Mouse (Mus musculus): ENCODE results near the gene Pus1. TPM values are rescaled to one million over a fixed set of nuclear protein-coding genes. Genes with fewer than 3 reads are reported as not detected.
A peak's percentile ranks its signal among the peaks of the same experiment; 100 is the strongest.

Pus1 gene
- polyA plus RNA-seq, 1 experiment from 2014 or later, result 20.2 TPM

DNA sequence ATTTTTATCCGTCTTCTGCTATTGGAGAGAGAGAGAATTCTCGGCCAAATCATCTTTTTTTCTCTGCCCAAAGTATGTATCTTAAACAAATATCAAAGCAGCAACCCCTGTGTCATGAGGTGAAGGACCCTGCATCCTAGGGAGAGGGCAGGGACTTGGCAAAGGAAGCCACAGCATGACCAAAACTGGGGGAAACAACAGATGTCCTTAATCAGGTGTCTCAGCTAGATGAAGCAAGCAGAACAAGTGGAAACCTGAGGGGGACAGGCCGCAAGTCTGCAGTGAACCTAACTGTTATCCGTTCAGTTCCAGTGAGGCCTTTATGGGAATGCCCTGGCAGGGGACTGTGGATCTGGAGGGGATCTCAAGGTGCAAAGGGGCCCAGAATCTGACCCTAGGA lies 27.0 kb upstream of the Pus1 start:
- H3K36me3 ChIP-seq (ENCODE audit: control insufficient read depth, insufficient read depth, low read length), result peaks cover 10% of the 10 kb centered on the region; the same call in 1 of the 2 replicates
- H3K4me2 ChIP-seq (replicated peaks; ENCODE audit: low read depth, low read length), result peak overlapping the region; percentile 96
- H3K27ac ChIP-seq (ENCODE audit: low read length), result peak overlapping the region; percentile 4; the same call in 1 of the 2 replicates
- H3K9ac ChIP-seq (replicated peaks; ENCODE audit: low read depth, low read length), result no peak overlapping the region
- H3K4me3 ChIP-seq (ENCODE audit: low read depth, low read length), result peak overlapping the region; percentile 79; the same call in 1 of the 2 replicates
- ATAC-seq (ENCODE audit: insufficient number of reproducible peaks, insufficient read depth, low FRiP score, low read depth), result no peak
- H3K9me3 ChIP-seq (ENCODE audit: control insufficient read depth, low read depth, low read length), result no peaks in the 10 kb centered on the region
- H3K27me3 ChIP-seq (ENCODE audit: control insufficient read depth, insufficient read depth, low read length), result no peaks in the 10 kb centered on the region
- WGBS, result 67% methylated on average over 4 of the region's 4 CpGs
- H3K4me1 ChIP-seq (ENCODE audit: control insufficient read depth, insufficient read depth, low read length), result peaks cover 13% of the 10 kb centered on the region

DNA sequence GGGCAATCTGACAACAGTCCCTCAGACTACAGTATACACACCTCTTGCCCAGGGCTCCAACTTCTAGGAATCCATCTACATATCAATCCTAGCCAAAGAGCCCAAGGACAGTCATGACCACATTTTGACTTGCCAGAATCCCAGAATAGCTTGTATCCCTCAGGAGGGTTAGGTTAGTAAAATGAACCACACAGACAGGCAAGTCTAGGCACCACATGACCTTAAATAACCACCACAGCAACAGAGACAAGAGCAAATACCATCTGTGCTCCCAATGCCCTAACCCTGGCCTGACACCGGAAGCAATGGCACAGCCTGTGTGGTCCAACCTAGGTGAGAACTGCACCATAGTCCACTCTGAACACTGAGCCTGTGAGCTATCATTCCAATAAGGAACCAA lies 26.2 kb upstream of the Pus1 start:
- H3K4me2 ChIP-seq (replicated peaks; ENCODE audit: low read depth, low read length), result no peak overlapping the region
- no peak for ATAC-seq (ENCODE audit: insufficient number of reproducible peaks, insufficient read depth, low FRiP score, low read depth)
- no peaks in the 10 kb centered on the region for H3K27me3 ChIP-seq (ENCODE audit: control insufficient read depth, insufficient read depth, low read length)
- peaks cover 15% of the 10 kb centered on the region for H3K36me3 ChIP-seq (ENCODE audit: control insufficient read depth, insufficient read depth, low read length)
- no peaks in the 10 kb centered on the region for H3K9me3 ChIP-seq (ENCODE audit: control insufficient read depth, low read depth, low read length)
- 89% methylated on average over 1 of the region's 1 CpGs for WGBS
- H3K27ac ChIP-seq (ENCODE audit: low read length), result no peak overlapping the region
- H3K9ac ChIP-seq (replicated peaks; ENCODE audit: low read depth, low read length), result no peak overlapping the region
- no peak overlapping the region for H3K4me3 ChIP-seq (ENCODE audit: low read depth, low read length)
- H3K4me1 ChIP-seq (ENCODE audit: control insufficient read depth, insufficient read depth, low read length), result peaks cover 15% of the 10 kb centered on the region

DNA sequence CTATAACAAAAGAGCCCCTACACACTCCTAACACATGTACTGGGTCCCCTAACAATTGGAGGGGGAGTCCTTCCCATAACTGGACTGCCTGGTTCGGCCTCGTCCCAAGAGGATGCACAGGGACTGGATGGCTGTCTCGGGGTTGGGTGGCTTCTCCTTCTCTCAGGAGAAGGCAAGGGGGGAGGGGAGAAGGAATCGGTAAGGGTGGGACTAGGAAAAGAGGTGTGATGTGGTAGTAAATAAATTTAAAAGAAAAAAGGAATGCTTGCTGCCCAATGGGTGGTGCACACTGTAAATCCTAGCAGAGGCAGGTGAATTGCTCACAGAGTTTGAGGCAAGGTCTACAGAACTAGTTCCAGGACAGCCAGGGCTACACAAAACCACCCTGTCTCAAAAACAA lies 25.7 kb upstream of the Pus1 start:
- no peak for ATAC-seq (ENCODE audit: insufficient number of reproducible peaks, insufficient read depth, low FRiP score, low read depth)
- H3K4me1 ChIP-seq (ENCODE audit: control insufficient read depth, insufficient read depth, low read length), result peaks cover 15% of the 10 kb centered on the region
- no peak overlapping the region for H3K9ac ChIP-seq (replicated peaks; ENCODE audit: low read depth, low read length)
- no peaks in the 10 kb centered on the region for H3K27me3 ChIP-seq (ENCODE audit: control insufficient read depth, insufficient read depth, low read length)
- peaks cover 19% of the 10 kb centered on the region for H3K36me3 ChIP-seq (ENCODE audit: control insufficient read depth, insufficient read depth, low read length)
- no peaks in the 10 kb centered on the region for H3K9me3 ChIP-seq (ENCODE audit: control insufficient read depth, low read depth, low read length)
- no peak overlapping the region for H3K4me3 ChIP-seq (ENCODE audit: low read depth, low read length)
- no peak overlapping the region for H3K4me2 ChIP-seq (replicated peaks; ENCODE audit: low read depth, low read length)
- WGBS, result 76% methylated on average over 4 of the region's 4 CpGs
- no peak overlapping the region for H3K27ac ChIP-seq (ENCODE audit: low read length)

GRCm38 (mm10) chr5:110804012-110804743 lies 23.7 kb upstream of the Pus1 start:
- Histone ChIP-seq H3K36me3 (ENCODE audit: control insufficient read depth, insufficient read depth, low read length) (peaks cover 24% of the 10 kb centered on the region), H3K4me1 (ENCODE audit: control insufficient read depth, insufficient read depth, low read length) (peaks cover 15% of the 10 kb centered on the region), H3K4me2 (replicated peaks; ENCODE audit: low read depth, low read length) (no peak overlapping the region), H3K9me3 (ENCODE audit: control insufficient read depth, low read depth, low read length) (no peaks in the 10 kb centered on the region), H3K9ac (replicated peaks; ENCODE audit: low read depth, low read length) (no peak overlapping the region), H3K27me3 (ENCODE audit: control insufficient read depth, insufficient read depth, low read length) (no peaks in the 10 kb centered on the region), H3K27ac (ENCODE audit: low read length) (no peak overlapping the region), H3K4me3 (ENCODE audit: low read depth, low read length) (no peak overlapping the region)
- 85% methylated on average over 7 of the region's 7 CpGs for WGBS
- ATAC-seq (ENCODE audit: insufficient number of reproducible peaks, insufficient read depth, low FRiP score, low read depth), result no peak

GRCm38 (mm10) chr5:110802809-110803208 lies 22.4 kb upstream of the Pus1 start:
- Histone ChIP-seq H3K4me3 (ENCODE audit: low read depth, low read length) (no peak overlapping the region), H3K27ac (ENCODE audit: low read length) (no peak overlapping the region), H3K36me3 (ENCODE audit: control insufficient read depth, insufficient read depth, low read length) (peaks cover 37% of the 10 kb centered on the region), H3K9me3 (ENCODE audit: control insufficient read depth, low read depth, low read length) (no peaks in the 10 kb centered on the region), H3K4me1 (ENCODE audit: control insufficient read depth, insufficient read depth, low read length) (peaks cover 6% of the 10 kb centered on the region), H3K4me2 (replicated peaks; ENCODE audit: low read depth, low read length) (no peak overlapping the region), H3K27me3 (ENCODE audit: control insufficient read depth, insufficient read depth, low read length) (no peaks in the 10 kb centered on the region), H3K9ac (replicated peaks; ENCODE audit: low read depth, low read length) (no peak overlapping the region)
- no peak for ATAC-seq (ENCODE audit: insufficient number of reproducible peaks, insufficient read depth, low FRiP score, low read depth)

DNA sequence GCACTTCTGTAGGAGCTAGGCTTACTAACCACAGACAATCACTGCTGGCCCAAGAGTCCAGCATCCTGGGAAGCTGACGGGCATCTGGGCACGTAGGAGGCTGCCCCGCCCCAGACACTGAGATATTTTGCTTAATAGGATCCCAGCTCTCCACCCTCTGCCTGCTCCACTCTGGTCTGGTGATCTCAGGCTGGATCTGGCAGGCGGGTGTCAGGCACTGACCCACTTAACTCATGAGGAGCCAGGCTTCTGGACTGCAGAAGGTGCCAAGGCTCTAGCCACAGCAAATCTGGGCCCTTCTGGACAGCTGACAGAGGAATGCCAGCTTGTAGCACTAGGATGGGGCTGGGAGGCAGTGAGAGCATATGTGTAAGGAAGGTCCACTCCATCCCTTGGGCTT lies 21.7 kb upstream of the Pus1 start:
- no peak overlapping the region for H3K9ac ChIP-seq (replicated peaks; ENCODE audit: low read depth, low read length)

GRCm38 (mm10) chr5:110801036-110801624 lies 20.7 kb upstream of the Pus1 start:
- peaks cover 41% of the 10 kb centered on the region for H3K36me3 ChIP-seq (ENCODE audit: control insufficient read depth, insufficient read depth, low read length)
- H3K4me1 ChIP-seq (ENCODE audit: control insufficient read depth, insufficient read depth, low read length), result 0 out of 2 replicates have a peak, but pooled peaks cover 2% of the 10 kb centered on the region
- H3K27ac ChIP-seq (ENCODE audit: low read length), result no peak overlapping the region
- H3K27me3 ChIP-seq (ENCODE audit: control insufficient read depth, insufficient read depth, low read length), result no peaks in the 10 kb centered on the region
- H3K4me2 ChIP-seq (replicated peaks; ENCODE audit: low read depth, low read length), result no peak overlapping the region
- WGBS, result 72% methylated on average over 3 of the region's 3 CpGs
- no peak for ATAC-seq (ENCODE audit: insufficient number of reproducible peaks, insufficient read depth, low FRiP score, low read depth)
- H3K9me3 ChIP-seq (ENCODE audit: control insufficient read depth, low read depth, low read length), result no peaks in the 10 kb centered on the region
- no peak overlapping the region for H3K9ac ChIP-seq (replicated peaks; ENCODE audit: low read depth, low read length)
- no peak overlapping the region for H3K4me3 ChIP-seq (ENCODE audit: low read depth, low read length)

More for the DNA sequence above, 21.7 kb upstream of the Pus1 start:
- H3K4me2 ChIP-seq (replicated peaks; ENCODE audit: low read depth, low read length), result no peak overlapping the region
- 0 out of 2 replicates have a peak, but pooled peaks cover 2% of the 10 kb centered on the region for H3K4me1 ChIP-seq (ENCODE audit: control insufficient read depth, insufficient read depth, low read length)
- no peaks in the 10 kb centered on the region for H3K9me3 ChIP-seq (ENCODE audit: control insufficient read depth, low read depth, low read length)
- WGBS, result 77% methylated on average over 4 of the region's 4 CpGs
- H3K36me3 ChIP-seq (ENCODE audit: control insufficient read depth, insufficient read depth, low read length), result peaks cover 37% of the 10 kb centered on the region
- ATAC-seq (ENCODE audit: insufficient number of reproducible peaks, insufficient read depth, low FRiP score, low read depth), result no peak
- no peak overlapping the region for H3K27ac ChIP-seq (ENCODE audit: low read length)
- H3K4me3 ChIP-seq (ENCODE audit: low read depth, low read length), result no peak overlapping the region
- H3K27me3 ChIP-seq (ENCODE audit: control insufficient read depth, insufficient read depth, low read length), result no peaks in the 10 kb centered on the region

DNA sequence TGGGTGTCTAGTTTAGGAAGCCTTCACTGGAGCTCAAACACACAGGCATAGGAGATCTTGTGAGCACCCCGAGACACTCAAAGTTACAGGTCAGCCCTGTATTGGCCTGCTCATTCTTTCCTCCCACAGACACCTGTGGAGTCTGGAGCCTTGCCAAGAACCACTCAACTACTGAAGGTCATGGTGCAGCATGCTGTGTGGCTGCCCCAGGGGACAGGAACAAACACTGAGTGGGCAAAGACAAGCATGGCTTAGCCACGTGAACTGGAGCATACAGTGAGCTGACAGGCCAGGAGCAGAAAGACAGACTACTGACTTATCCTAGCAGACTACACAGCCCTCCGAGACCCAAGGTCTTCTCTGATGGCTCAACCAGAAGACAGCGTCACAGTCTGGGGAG lies 17.2 kb upstream of the Pus1 start:
- Histone ChIP-seq H3K9me3 (ENCODE audit: control insufficient read depth, low read depth, low read length) (no peaks in the 10 kb centered on the region), H3K9ac (replicated peaks; ENCODE audit: low read depth, low read length) (no peak overlapping the region), H3K27ac (ENCODE audit: low read length) (no peak overlapping the region), H3K4me1 (ENCODE audit: control insufficient read depth, insufficient read depth, low read length) (0 out of 2 replicates have a peak, but pooled peaks cover 2% of the 10 kb centered on the region), H3K36me3 (ENCODE audit: control insufficient read depth, insufficient read depth, low read length) (peaks cover 75% of the 10 kb centered on the region), H3K4me3 (ENCODE audit: low read depth, low read length) (no peak overlapping the region), H3K4me2 (replicated peaks; ENCODE audit: low read depth, low read length) (no peak overlapping the region), H3K27me3 (ENCODE audit: control insufficient read depth, insufficient read depth, low read length) (no peaks in the 10 kb centered on the region)
- peak; percentile 29; the same call in 1 of the 2 replicates for ATAC-seq (ENCODE audit: insufficient number of reproducible peaks, insufficient read depth, low FRiP score, low read depth)
- WGBS, result 74% methylated on average over 4 of the region's 4 CpGs
